Mouse (Mus musculus): ENCODE measurements around the gene 9230112D13Rik.

Gene 9230112D13Rik

DNA sequence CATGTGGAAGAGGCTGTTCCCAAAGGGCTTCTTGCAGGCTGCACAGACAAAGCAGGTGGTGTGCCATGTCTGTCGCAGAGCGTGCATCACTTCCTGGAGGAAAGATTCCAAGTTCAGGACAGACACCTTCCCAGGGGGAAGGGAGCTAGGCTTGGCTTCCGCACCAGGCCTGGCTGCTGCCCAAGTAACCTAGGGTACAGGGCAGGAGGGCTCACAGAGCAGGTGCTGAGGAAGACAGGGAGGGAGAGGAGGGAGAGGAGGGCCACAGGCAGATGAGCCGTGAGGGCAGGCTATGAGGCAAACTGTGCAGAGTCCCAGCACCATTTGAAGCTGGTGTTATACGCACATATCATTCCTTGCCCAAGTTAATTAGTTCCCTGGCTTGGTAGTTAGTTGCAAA, 19.3 kb upstream of the 9230112D13Rik start:
- DNase-seq (ENCODE audit: low spot score), result no peak

DNA sequence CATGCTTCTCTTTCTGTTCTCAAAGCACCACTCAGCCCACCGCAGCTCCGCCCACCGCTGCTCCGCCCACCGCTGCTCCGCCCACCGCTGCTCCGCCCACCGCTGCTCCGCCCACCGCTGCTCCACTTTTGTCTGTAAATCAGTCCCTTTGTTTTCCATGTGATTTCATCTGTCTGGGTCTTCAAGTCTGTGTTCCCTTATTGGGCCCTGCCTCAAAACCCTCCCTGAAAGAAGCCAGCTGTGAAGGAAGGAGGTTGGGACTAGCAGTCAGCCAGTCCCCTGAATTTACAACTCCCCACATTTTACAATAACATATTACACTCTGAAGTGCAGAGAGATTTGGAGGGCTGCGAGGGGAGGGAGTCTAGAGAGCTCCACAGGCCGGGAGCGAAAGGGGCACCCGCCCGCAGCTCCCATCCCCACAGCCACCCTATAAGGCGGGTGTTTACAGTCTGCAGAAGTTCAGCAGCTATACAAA, 18.1 kb upstream of the 9230112D13Rik start:
- peak; percentile 47 for DNase-seq (ENCODE audit: low spot score)

GRCm38 (mm10) chr14:34535883-34536282, 13.3 kb upstream of the 9230112D13Rik start:
- no peak for DNase-seq (ENCODE audit: low spot score)

GRCm38 (mm10) chr14:34533537-34533936, 10.9 kb upstream of the 9230112D13Rik start:
- no peak for DNase-seq (ENCODE audit: low spot score)

- DNase-seq (ENCODE audit: low spot score), result no peak
These were observed 9.9 kb upstream of the 9230112D13Rik start for GRCm38 (mm10) chr14:34532536-34532935.

- DNase-seq (ENCODE audit: low spot score), result no peak
These were observed 6.2 kb upstream of the 9230112D13Rik start for GRCm38 (mm10) chr14:34528804-34529203.

DNA sequence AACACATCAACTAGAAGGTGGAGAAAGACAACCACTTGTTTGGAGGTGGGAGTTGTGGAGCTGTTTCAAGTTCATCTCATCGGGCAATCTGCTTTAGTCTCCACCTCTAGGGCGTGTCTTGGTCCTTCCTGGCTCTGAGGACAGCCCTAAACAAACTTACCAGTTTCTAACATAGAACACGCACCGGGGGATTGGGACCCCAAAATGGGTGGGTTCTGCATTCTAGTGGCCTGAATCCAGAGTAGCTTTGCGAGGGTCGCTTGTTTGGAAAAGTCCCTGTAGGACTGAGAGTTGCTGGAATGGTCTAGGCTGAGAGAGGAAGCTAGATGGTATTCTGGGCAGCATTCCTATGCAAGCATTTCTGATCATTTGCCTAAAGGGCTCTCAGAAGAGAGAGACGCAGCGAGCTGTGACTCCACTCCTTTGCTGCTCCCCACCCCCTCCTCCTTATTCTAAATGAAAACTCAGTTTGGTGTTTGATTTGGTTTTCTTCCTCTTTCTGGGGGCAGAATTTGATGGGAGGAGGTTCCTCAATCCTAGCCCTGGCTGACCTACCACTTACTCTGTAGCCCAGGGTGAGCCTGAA, 4.5 kb downstream of the 9230112D13Rik start:
- no peak for DNase-seq (ENCODE audit: low spot score)

GRCm38 (mm10) chr14:34516960-34517577, 5.5 kb downstream of the 9230112D13Rik start:
- DNase-seq (ENCODE audit: low spot score), result no peak

GRCm38 (mm10) chr14:34515860-34516259, 6.7 kb downstream of the 9230112D13Rik start:
- DNase-seq (ENCODE audit: low spot score), result no peak

DNA sequence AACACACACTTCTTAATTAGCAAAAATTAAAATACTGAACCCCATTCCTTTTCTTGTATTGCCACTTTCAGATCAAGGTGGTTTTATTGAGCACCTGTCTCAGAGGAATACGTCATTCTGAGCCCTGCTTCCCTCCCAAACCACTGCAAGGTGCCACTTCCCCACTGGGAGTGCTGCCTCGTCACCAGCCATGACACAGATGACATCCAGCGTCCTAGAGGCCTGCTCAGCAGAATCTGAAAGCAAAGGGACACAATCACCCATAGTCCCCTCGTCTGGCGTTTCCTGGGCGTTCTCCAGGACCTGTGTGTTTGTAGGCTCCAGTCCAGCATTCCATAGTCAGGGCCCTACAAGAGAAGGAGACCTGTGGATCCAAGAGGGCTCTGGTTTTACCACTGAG, 8.5 kb downstream of the 9230112D13Rik start:
- DNase-seq (ENCODE audit: low spot score), result no peak

GRCm38 (mm10) chr14:34512602-34513001, 10.0 kb downstream of the 9230112D13Rik start:
- DNase-seq (ENCODE audit: low spot score), result no peak

- peak; percentile 12 for DNase-seq (ENCODE audit: low spot score)
These were observed 10.7 kb downstream of the 9230112D13Rik start for GRCm38 (mm10) chr14:34511901-34512300.

GRCm38 (mm10) chr14:34508842-34509439, 13.7 kb downstream of the 9230112D13Rik start:
- DNase-seq (ENCODE audit: low spot score), result no peak

DNA sequence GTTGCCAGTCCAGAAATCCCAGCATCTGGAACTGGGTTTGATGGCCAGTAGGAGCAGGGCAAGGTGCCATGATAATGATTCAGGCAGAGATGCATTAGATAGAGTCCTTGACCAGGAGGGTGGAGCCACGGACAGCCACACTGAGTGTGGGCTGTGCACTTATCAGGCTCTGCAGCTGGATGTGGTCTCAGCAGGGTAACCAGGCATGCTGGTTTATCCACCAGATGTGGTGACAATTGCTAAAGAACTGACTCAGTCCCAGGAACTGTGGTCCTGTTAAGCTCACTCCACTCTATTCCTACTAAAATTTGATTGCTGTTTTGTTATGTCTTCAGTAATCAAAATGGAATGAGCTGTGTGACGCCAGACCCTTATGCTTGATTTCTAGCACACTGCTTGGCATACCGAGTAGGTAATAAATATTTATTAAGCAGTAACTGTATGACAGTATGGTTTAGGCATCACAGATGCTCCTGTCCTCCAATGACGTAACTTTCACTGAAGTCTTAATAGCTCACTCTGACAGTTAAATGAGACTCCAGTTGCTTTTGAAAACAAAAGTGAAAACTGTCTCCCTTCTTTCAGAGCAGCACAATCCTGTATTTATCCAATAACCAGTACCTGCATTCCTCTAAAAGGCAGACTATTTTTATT, 14.3 kb downstream of the 9230112D13Rik start:
- DNase-seq (ENCODE audit: low spot score), result no peak

DNA sequence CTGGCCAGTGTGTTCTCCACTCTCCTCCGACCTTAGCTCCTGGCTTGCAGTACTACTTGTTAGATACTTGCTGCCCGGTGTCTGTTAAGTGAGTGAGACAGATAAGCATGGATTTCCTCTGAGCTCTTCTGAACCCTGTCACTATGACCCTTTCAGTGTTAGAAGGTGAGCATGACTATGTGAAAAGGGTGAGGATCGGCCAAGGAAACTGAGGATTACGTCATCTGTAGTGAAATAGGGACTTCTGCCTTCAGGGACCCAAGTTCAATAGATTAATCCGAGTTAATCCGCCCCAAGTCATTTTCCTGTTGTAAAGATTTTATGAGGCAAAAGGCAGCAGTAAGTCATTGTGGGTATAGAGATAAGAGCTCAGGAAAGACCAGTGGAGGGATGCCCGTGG, 17.3 kb downstream of the 9230112D13Rik start:
- no peak for DNase-seq (ENCODE audit: low spot score)

DNA sequence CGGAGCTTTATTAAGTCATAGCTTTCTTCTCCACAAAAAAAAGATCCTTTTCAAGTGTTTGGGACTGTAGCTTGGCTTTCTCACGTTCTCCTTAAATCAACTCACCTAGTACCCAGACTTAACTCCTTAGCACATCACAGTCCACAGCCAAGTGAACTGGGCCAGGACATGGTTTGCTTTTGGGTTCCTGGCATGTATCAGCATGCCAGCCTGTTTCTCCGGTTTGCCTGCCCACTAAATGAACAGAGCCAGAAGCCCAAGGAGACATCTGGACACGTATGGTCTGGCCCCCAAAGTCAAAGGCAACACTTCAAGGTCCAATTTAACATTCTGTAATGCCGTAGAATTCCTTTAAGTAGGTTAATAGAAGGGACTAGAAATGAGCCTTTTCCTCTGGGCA, 18.2 kb downstream of the 9230112D13Rik start:
- no peak for DNase-seq (ENCODE audit: low spot score)

DNA sequence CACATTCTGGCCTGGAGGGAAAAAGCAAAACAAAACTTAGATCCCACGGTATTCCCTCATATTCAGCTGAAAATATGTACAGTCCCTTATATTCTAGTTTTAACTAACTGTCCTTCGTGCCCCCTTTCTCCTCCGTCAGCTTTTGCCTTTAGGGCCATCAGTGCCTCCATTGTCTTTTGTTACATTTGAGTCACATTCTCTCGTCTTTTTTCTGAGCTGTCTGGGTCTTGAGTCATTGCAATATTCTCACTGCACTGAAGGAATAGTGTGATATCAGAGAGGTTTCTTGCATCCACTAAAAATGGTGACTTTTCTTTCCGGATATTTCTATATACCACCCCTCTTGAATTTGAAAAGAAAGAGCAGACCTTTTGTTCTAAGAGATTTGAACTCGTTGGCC, 18.8 kb downstream of the 9230112D13Rik start:
- no peak for DNase-seq (ENCODE audit: low spot score)

- no peak for DNase-seq (ENCODE audit: low spot score)
These were observed 19.3 kb downstream of the 9230112D13Rik start, which contains the start of gene Bmpr1a for GRCm38 (mm10) chr14:34503325-34503647. Bmpr1a (minus strand) TSS chr14:34503341.

DNA sequence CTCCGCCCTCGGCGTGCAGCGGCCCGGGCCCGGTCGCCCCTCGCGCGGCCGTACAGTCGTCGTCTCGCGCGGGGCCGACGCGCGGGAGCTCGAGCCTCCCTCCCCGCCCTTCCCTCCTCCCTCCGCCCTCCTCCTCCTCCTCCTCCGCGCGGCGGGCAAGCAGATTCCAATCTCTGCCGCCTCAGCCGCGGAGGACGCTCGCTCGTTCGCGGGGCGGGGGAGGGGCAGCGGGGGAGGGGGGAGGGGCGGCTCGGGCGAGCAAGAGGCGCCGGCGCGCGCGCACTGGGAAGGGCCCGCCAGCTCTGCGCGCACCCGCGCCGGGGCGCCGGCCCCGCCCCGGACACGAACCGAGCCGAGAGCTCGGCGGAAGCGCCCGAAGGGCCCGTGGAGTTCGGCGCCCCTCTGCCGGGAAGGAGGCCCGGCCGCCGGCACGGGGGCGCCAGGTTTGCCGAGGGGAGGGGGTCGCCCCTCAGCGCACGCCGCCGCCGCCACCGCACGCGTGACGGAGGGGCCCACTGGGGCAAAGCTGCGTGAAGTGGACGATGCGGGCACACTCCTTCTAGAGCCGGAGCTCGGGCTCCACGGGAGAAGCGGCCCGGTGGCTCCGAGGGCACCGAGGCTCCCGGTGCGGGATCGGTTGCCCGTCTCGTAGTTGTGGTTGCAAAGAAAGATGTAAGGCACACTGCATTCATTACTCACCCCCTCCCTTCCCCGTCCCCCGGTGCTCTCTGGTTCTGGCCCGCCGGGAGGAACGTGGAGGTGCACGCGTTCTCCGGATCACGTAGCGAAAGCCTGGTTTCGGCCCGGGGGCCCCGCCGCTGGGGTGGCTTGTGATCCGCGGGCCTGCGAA, 19.9 kb downstream of the 9230112D13Rik start:
- DNase-seq (ENCODE audit: low spot score), result peak; percentile 95

- DNase-seq (ENCODE audit: low spot score), result peak; percentile 68
These were observed 20.7 kb downstream of the 9230112D13Rik start for GRCm38 (mm10) chr14:34501804-34502474.

DNA sequence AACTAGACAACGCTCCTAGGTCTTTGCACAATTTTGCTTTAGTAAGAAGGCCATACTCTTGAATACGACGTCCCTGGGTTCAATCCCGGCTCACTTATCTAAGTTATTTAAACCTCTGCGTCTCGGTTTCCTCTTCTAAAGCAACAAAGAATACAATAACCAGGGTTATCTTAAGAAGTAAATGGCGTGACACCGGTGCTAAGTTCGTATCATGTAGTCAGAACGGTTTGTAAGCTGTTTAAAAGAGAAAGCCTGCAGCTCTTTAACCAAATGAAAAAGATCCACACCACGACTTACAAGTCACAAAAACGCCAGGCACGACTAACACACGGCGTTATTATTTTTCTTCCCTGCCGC, 21.2 kb downstream of the 9230112D13Rik start:
- DNase-seq (ENCODE audit: low spot score), result no peak

GRCm38 (mm10) chr14:34500309-34500708, 22.3 kb downstream of the 9230112D13Rik start:
- peak; percentile 56 for DNase-seq (ENCODE audit: low spot score)

All from embryo, embryonic 10.5 days (tissue).